Mouse (Mus musculus) CH12.LX (cell line): ENCODE data around the gene Mical3. TPM values are rescaled to one million over a fixed set of nuclear protein-coding genes. Genes with fewer than 3 reads are reported as not detected.
"Not testable (repeated sequence)": the region's sequence is repeated elsewhere in the genome, so short reads cannot be mapped to it uniquely, and the experiment has no call there.

Source experiments
- DNase-seq: peaks from one replicate; pipeline ENCODE4 v3.0.0-alpha.2; 2013; ENCODE audit errors: extremely low read depth
- H3K27ac ChIP-seq: 2 replicates; pipeline ENCODE4 v1.5.1; 2012; ENCODE audit warnings: low read depth, mild to moderate bottlenecking, control low read depth, moderate library complexity; ENCODE audit not compliant: insufficient read depth
- H3K27me3 ChIP-seq: replicated peaks from 2 replicates; pipeline ENCODE3; 2012; ENCODE audit warnings: inconsistent platforms
- H3K36me3 ChIP-seq, 2 experiments: replicated peaks in 1 of 2; 2 replicates each; pipeline versions ENCODE3 to v1.6.1; 2012; ENCODE audit warnings: inconsistent platforms in 1 of 2, low read length in 1 of 2, mild to moderate bottlenecking in 1 of 2, mixed read lengths in 1 of 2, moderate library complexity in 1 of 2; ENCODE audit not compliant: control insufficient read depth in 1 of 2, insufficient read depth in 1 of 2
- H3K4me1 ChIP-seq, 2 experiments: 2 replicates each; pipeline ENCODE4 v1.6.1; 2012; ENCODE audit warnings: inconsistent platforms in 1 of 2, moderate library complexity in 1 of 2; ENCODE audit not compliant: insufficient read depth in 2 of 2, control insufficient read depth in 1 of 2
- H3K4me2 ChIP-seq: 2 replicates; pipeline ENCODE4 v1.6.1; 2012; ENCODE audit warnings: low read depth, mild to moderate bottlenecking, control low read depth; ENCODE audit not compliant: poor library complexity, insufficient read depth, severe bottlenecking
- H3K4me3 ChIP-seq, 3 experiments: fragments of 150-350 bp in 1 of 3; sonication (generic) in 1 of 3; replicated peaks in 1 of 3; 2 replicates each; pipeline versions ENCODE3 to v1.5.1; 2011 to 2012; ENCODE audit warnings: low read depth in 2 of 3, low read length in 2 of 3, mild to moderate bottlenecking in 2 of 3, moderate library complexity in 2 of 3, control low read depth in 1 of 3, improper control_type of control experiment in 1 of 3, inconsistent platforms in 1 of 3, mixed read lengths in 1 of 3; ENCODE audit not compliant: poor library complexity in 1 of 3
- H3K79me2 ChIP-seq: replicated peaks from 2 replicates; pipeline ENCODE4 v1.6.1; 2012; ENCODE audit warnings: mild to moderate bottlenecking, moderate library complexity; ENCODE audit not compliant: control insufficient read depth, poor library complexity, insufficient read depth, severe bottlenecking; ENCODE audit errors: extremely low read depth
- H3K9ac ChIP-seq: 2 replicates; pipeline ENCODE4 v1.6.1; 2012; ENCODE audit warnings: low read depth, mild to moderate bottlenecking, control low read depth, moderate library complexity; ENCODE audit not compliant: insufficient read depth
- H3K9me3 ChIP-seq: replicated peaks from 2 replicates; pipeline ENCODE3; 2012; ENCODE audit warnings: low read length, inconsistent platforms, mixed read lengths
- CHD2 ChIP-seq: IDR thresholded peaks from 2 replicates; pipeline ENCODE4 v1.6.1; 2011; ENCODE audit warnings: low read length, improper control_type of control experiment
- EP300 ChIP-seq: IDR thresholded peaks from 2 replicates; pipeline ENCODE4 v1.6.1; 2011; ENCODE audit warnings: low read length, improper control_type of control experiment
- IRF4 ChIP-seq: IDR thresholded peaks from 2 replicates; pipeline ENCODE4 v1.6.1; 2014; ENCODE audit warnings: low read depth, mild to moderate bottlenecking, inconsistent platforms, low read length, improper control_type of control experiment
- JUN ChIP-seq: IDR thresholded peaks from 2 replicates; pipeline ENCODE4 v1.6.1; 2011; ENCODE audit warnings: low read depth, mild to moderate bottlenecking, low read length, improper control_type of control experiment, moderate library complexity; ENCODE audit not compliant: insufficient read depth
- MAZ ChIP-seq: IDR thresholded peaks from 2 replicates; pipeline ENCODE4 v1.6.1; 2012; ENCODE audit warnings: low read depth, mild to moderate bottlenecking, inconsistent platforms, low read length, improper control_type of control experiment, moderate library complexity
- MXI1 ChIP-seq: IDR thresholded peaks from 2 replicates; pipeline ENCODE4 v1.6.1; 2011; ENCODE audit warnings: mild to moderate bottlenecking, low read depth, low read length, improper control_type of control experiment
- NELFE ChIP-seq: IDR thresholded peaks from 2 replicates; pipeline ENCODE4 v1.6.1; 2011; ENCODE audit warnings: low read depth, low read length, improper control_type of control experiment
- NRF1 ChIP-seq: IDR thresholded peaks from 2 replicates; pipeline ENCODE4 v1.6.1; 2014; ENCODE audit warnings: low read depth, mild to moderate bottlenecking, inconsistent platforms, low read length, improper control_type of control experiment, moderate library complexity
- PAX5 ChIP-seq: IDR thresholded peaks from 2 replicates; pipeline ENCODE4 v1.6.1; 2012; ENCODE audit warnings: low read length, inconsistent platforms, mixed read lengths
- POLR2AphosphoS2 ChIP-seq: IDR thresholded peaks from 2 replicates; pipeline ENCODE4 v1.6.1; 2011; ENCODE audit warnings: low read depth, low read length, improper control_type of control experiment
- RCOR1 ChIP-seq: conservative IDR thresholded peaks from 2 replicates; pipeline ENCODE4 v1.6.1; 2012; ENCODE audit warnings: low read depth, mild to moderate bottlenecking, inconsistent platforms, low read length, improper control_type of control experiment
- SIN3A ChIP-seq: IDR thresholded peaks from 2 replicates; pipeline ENCODE4 v1.6.1; 2012; ENCODE audit warnings: low read length, improper control_type of control experiment, inconsistent platforms
- TCF12 ChIP-seq: IDR thresholded peaks from 2 replicates; pipeline ENCODE4 v1.6.1; 2014; ENCODE audit warnings: low read depth, mild to moderate bottlenecking, inconsistent platforms, low read length, improper control_type of control experiment
- USF2 ChIP-seq: conservative IDR thresholded peaks from 2 replicates; pipeline ENCODE4 v1.6.1; 2011; ENCODE audit warnings: low read depth, low read length, improper control_type of control experiment
- ZKSCAN1 ChIP-seq: IDR thresholded peaks from 2 replicates; pipeline ENCODE4 v1.6.1; 2012; ENCODE audit warnings: low read depth, inconsistent platforms, low read length, improper control_type of control experiment, borderline replicate concordance
- ZMIZ1 ChIP-seq: IDR thresholded peaks from 2 replicates; pipeline ENCODE4 v1.6.1; 2012; ENCODE audit warnings: low read depth, mild to moderate bottlenecking, inconsistent platforms, low read length, improper control_type of control experiment
- dilution Hi-C: fragments of 300-500 bp; cut with MboI; formaldehyde crosslinking; loops from 2 replicates; pipeline ENCODE4 v1.14.3; 2020; ENCODE audit warnings: low sequenced_read_pairs; ENCODE audit not compliant: extremely low pct_unique_long_range_greater_than_20kb, extremely low pct_ligation_motif_present
- in situ Hi-C: fragments of 300-500 bp; cut with MboI; formaldehyde crosslinking; loops from 3 replicates; pipeline ENCODE4 v1.14.3; 2019; ENCODE audit warnings: low sequenced_read_pairs, low pct_ligation_motif_present, low pct_unique_long_range_greater_than_20kb, mixed read lengths
- polyA plus RNA-seq: library from polyadenylated mRNA; unstranded; fragments of >175 nt; gene quantifications from 2 replicates; pipeline ENCODE4 v1.2.1, GENCODE M21; 2012; ENCODE audit warnings: low read depth; ENCODE audit not compliant: insufficient read length
- total RNA-seq, 2 experiments: library from RNA; depleted of rRNA; stranded (reverse); fragments of 300-350 nt in 1 of 2; fragments of >200 nt in 1 of 2; gene quantifications; 2 replicates each; pipeline ENCODE4 v1.2.3; 2012 to 2014

Gene Mical3
- total and polyA plus RNA-seq, 3 experiments = 10.2 to 56.3 (median 26.8) TPM

GRCm38 (mm10) chr6:120907876-120908597 lies 222.8 kb downstream of the Mical3 start:
- Histone ChIP-seq H3K79me2 (peaks cover 87% of the 10 kb centered on the region), H3K27ac (peak overlapping the region; percentile 76), H3K4me1 (peaks cover 33 to 83% of the 10 kb centered on the region in 2 experiments), H3K4me2 (peak overlapping the region; percentile 55), H3K9ac (peak overlapping the region; percentile 39; the same call in 1 of the 2 replicates), H3K36me3 (peaks cover 42 to 77% of the 10 kb centered on the region in 2 experiments)
- DNase-seq, H3K27me3 ChIP-seq, H3K9me3 ChIP-seq, dilution Hi-C loops, in situ Hi-C loops, H3K4me3 ChIP-seq: not testable (repeated sequence)
- TF ChIP-seq SIN3A (0 out of 2 replicates have a peak, but pooled peaks have one; percentile 46), CHD2 (0 out of 2 replicates have a peak, but pooled peaks have one; percentile 32), EP300 (peak; percentile 38)

GRCm38 (mm10) chr6:120906521-120906920 lies 224.3 kb downstream of the Mical3 start:
- no peak overlapping the region for H3K4me2 ChIP-seq
- no peaks in the 10 kb centered on the region for H3K27me3 ChIP-seq
- DNase-seq = no peak
- H3K9ac ChIP-seq = no peak overlapping the region
- H3K27ac ChIP-seq = no peak overlapping the region; the same call in 1 of the 2 replicates
- peaks cover 87% of the 10 kb centered on the region for H3K79me2 ChIP-seq
- no peak for TF ChIP-seq USF2
- no peak for TF ChIP-seq ZMIZ1
- no peak for TF ChIP-seq IRF4
- no peak for TF ChIP-seq NELFE
- no peak for TF ChIP-seq JUN
- TF ChIP-seq PAX5 = no peak
- no peak for TF ChIP-seq NRF1
- TF ChIP-seq MXI1 = no peak
- no peak for TF ChIP-seq MAZ
- TF ChIP-seq RCOR1 = no peak
- TF ChIP-seq POLR2AphosphoS2 = no peak
- no peak for TF ChIP-seq SIN3A
- TF ChIP-seq ZKSCAN1 = no peak
- no peak for TF ChIP-seq TCF12
- dilution Hi-C loops = no loop called here
- H3K4me1 ChIP-seq = peaks cover 28 to 83% of the 10 kb centered on the region in 2 experiments
- no peak overlapping the region for H3K4me3 ChIP-seq
- no peaks in the 10 kb centered on the region for H3K9me3 ChIP-seq
- H3K36me3 ChIP-seq = peaks cover 46 to 79% of the 10 kb centered on the region in 2 experiments
- in situ Hi-C loops = no loop called here
